Mouse (Mus musculus) midbrain, embryonic 12.5 days (tissue): Measurements from ENCODE around the gene Plppr3. TPM values are rescaled to one million over a fixed set of nuclear protein-coding genes. Genes with fewer than 3 reads are reported as not detected.

Experiments
- ATAC-seq: fragments of 200-750 bp; cut with Nextera tagmentation; 2 replicates; pipeline ENCODE4 v1.8.0; 2017; ENCODE audit warnings: low read depth, moderate TSS enrichment, moderate library complexity; ENCODE audit not compliant: low FRiP score
- H3K27ac ChIP-seq: fragments of 300-500 bp; sonication (generic); replicated peaks from 2 replicates; pipeline ENCODE4 v1.5.1; 2016; ENCODE audit warnings: mild to moderate bottlenecking
- H3K27me3 ChIP-seq: fragments of 300-500 bp; sonication (generic); 2 replicates; pipeline ENCODE4 v1.6.1; 2016; ENCODE audit warnings: mild to moderate bottlenecking
- H3K36me3 ChIP-seq: fragments of 300-500 bp; sonication (generic); 2 replicates; pipeline ENCODE4 v1.6.1; 2016
- H3K4me1 ChIP-seq: fragments of 300-500 bp; sonication (generic); 2 replicates; pipeline ENCODE4 v1.6.1; 2016
- H3K4me2 ChIP-seq: fragments of 300-500 bp; sonication (generic); replicated peaks from 2 replicates; pipeline ENCODE4 v1.6.1; 2016; ENCODE audit warnings: mild to moderate bottlenecking, moderate library complexity
- H3K4me3 ChIP-seq: fragments of 300-500 bp; sonication (generic); 2 replicates; pipeline ENCODE4 v1.5.1; 2016; ENCODE audit warnings: mild to moderate bottlenecking
- H3K9ac ChIP-seq: fragments of 300-500 bp; sonication (generic); replicated peaks from 2 replicates; pipeline ENCODE4 v1.6.1; 2016; ENCODE audit warnings: mild to moderate bottlenecking, moderate library complexity
- H3K9me3 ChIP-seq: fragments of 300-500 bp; sonication (generic); 2 replicates; pipeline ENCODE4 v1.6.1; 2016; ENCODE audit warnings: mild to moderate bottlenecking
- WGBS: fragments of 180-500 bp; shearing (Covaris S2); methylation state at CpG from one replicate; pipeline ENCODE4 v1.1.7; 2016; 5-methylcytosine and 5-hydroxymethylcytosine counted together
- polyA plus RNA-seq: library from polyadenylated mRNA; unstranded; fragments of >200 nt; fragmentation: Nextera tagmentation; extraction: Ambion mirVana; gene quantifications from 2 replicates; pipeline ENCODE4 v1.2.1, GENCODE M21; 2016

Plppr3 gene
- polyA plus RNA-seq, 1 experiment from 2014 or later = 296 TPM

DNA sequence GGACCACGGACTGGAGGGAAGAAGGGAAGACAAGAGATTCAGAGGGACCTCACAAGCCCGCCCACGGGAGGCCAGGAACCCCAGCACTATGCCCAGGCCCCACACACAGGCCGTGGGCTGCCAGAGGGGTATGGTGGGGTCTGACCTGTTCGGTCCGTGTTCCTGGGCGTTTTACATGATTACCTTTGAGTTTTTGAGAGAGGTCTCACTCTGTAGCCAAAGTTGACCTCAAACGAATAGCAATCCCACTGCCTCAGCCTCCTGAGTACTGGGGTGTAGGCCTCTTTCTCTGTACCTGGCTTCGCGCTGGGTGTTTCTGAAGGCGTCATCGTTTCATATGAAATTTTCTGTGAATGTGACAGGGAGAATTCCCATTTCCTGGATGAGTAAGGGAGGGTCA lies 52.7 kb downstream of the Plppr3 start:
- 88% methylated on average over 12 of the region's 12 CpGs for WGBS
- Histone ChIP-seq H3K9me3 (no peaks in the 10 kb centered on the region), H3K9ac (no peak overlapping the region), H3K4me2 (no peak overlapping the region), H3K27me3 (no peaks in the 10 kb centered on the region), H3K27ac (0 out of 2 replicates have a peak overlapping the region, but pooled peaks have one; percentile 15), H3K4me3 (no peak overlapping the region), H3K36me3 (peaks cover 33% of the 10 kb centered on the region), H3K4me1 (peaks cover 14% of the 10 kb centered on the region)
- no peak for ATAC-seq

DNA sequence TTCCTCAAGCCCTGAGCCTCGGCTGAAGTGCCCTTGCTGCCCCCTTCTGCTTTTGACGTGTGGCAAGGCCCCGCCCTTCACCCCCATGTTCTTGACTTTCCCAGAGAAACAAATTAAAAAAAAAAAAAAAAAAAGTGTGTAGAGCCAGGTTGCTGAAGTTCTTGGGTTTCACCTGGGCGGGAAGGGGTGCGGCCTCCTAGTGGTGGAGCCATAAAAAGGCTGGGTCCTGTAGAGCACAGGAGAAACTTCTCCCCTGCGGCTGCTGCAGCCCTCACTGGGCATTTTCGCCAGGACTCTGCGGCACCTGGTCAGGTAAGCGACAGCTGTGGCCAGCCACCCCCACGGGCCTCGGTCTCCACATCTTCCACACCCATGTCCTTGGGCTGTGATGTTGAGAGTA lies 53.7 kb downstream of the Plppr3 start, which contains the start of gene Misp:
Misp (plus strand) TSS at position 208 of the 400 bp plus-strand sequence.
- Histone ChIP-seq H3K4me1 (peaks cover 14% of the 10 kb centered on the region), H3K36me3 (peaks cover 43% of the 10 kb centered on the region), H3K4me2 (no peak within 1 kb of the TSS), H3K9me3 (no peaks in the 10 kb centered on the region), H3K27ac (0 out of 2 replicates have a peak within 1 kb of the TSS, but pooled peaks have one; percentile 15), H3K27me3 (no peaks in the 10 kb centered on the region), H3K4me3 (no peak within 1 kb of the TSS), H3K9ac (no peak within 1 kb of the TSS)
- WGBS = 74% methylated on average over 11 of the region's 11 CpGs
- ATAC-seq = no peak

DNA sequence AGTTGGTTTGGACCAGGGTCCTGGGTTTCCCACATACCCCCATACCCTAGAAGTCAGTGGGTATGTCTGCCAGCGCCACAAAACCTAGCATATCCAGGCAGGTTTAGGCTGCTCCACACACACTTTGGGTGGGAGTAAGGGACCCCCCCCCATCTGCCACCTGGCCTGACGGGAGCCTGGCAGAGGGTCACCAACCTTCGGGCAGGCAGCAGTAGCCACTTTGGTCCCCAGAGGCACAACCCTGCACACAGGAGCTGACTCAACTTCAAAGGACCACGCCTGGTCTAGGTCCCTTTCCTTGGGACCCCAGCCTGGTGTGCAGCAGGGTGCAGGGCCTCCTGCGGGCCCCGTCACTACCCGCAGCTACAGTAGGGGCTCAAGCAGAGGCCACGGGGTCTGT lies 54.2 kb downstream of the Plppr3 start:
- Histone ChIP-seq H3K4me2 (no peak overlapping the region), H3K36me3 (peaks cover 48% of the 10 kb centered on the region)

GRCm38 (mm10) chr10:79819606-79820005 lies 54.8 kb downstream of the Plppr3 start:
- Histone ChIP-seq H3K27me3 (no peaks in the 10 kb centered on the region), H3K36me3 (peaks cover 54% of the 10 kb centered on the region), H3K4me2 (no peak overlapping the region), H3K27ac (no peak overlapping the region), H3K9me3 (no peaks in the 10 kb centered on the region), H3K4me1 (peaks cover 14% of the 10 kb centered on the region), H3K9ac (no peak overlapping the region), H3K4me3 (no peak overlapping the region)
- no peak for ATAC-seq
- 94% methylated on average over 17 of the region's 17 CpGs for WGBS

More for the DNA sequence above, 54.2 kb downstream of the Plppr3 start:
- H3K27me3 ChIP-seq = no peaks in the 10 kb centered on the region
- no peak overlapping the region for H3K27ac ChIP-seq
- 87% methylated on average over 8 of the region's 8 CpGs for WGBS
- H3K4me1 ChIP-seq = peaks cover 14% of the 10 kb centered on the region
- no peak overlapping the region for H3K9ac ChIP-seq
- no peak for ATAC-seq
- H3K9me3 ChIP-seq = no peaks in the 10 kb centered on the region
- no peak overlapping the region for H3K4me3 ChIP-seq

GRCm38 (mm10) chr10:79818225-79818624 lies 56.2 kb downstream of the Plppr3 start:
- ATAC-seq = no peak
- peaks cover 14% of the 10 kb centered on the region for H3K4me1 ChIP-seq
- H3K9ac ChIP-seq = 0 out of 2 replicates have a peak overlapping the region, but pooled peaks have one; percentile 17
- no peak overlapping the region for H3K4me2 ChIP-seq
- H3K9me3 ChIP-seq = no peaks in the 10 kb centered on the region
- WGBS = 63% methylated on average over 4 of the region's 4 CpGs
- H3K27ac ChIP-seq = 0 out of 2 replicates have a peak overlapping the region, but pooled peaks have one; percentile 8
- no peak overlapping the region for H3K4me3 ChIP-seq
- no peaks in the 10 kb centered on the region for H3K27me3 ChIP-seq
- H3K36me3 ChIP-seq = peaks cover 54% of the 10 kb centered on the region

DNA sequence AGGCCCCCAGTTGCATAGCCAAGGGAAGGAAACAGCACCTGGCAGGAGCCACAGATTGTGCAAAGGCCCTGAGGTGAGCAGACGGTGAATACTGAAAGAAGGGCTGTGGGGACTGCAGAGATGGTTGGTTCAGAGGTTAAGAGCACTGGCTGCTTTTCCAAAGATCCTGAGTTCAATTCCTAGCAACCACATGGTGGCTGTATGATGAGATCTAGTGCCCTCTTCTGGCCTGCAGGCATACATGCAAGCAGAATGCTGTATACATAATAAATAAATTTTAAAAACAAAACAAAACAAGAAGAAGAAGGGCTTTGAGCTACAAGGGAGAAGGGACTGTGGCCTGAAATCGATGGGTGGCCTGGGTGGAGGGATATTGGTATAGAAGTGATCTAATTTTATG lies 57.3 kb downstream of the Plppr3 start:
- H3K4me3 ChIP-seq = no peak overlapping the region
- no peak overlapping the region for H3K27ac ChIP-seq
- 80% methylated on average over 2 of the region's 2 CpGs for WGBS
- peaks cover 60% of the 10 kb centered on the region for H3K36me3 ChIP-seq
- ATAC-seq = no peak
- H3K9me3 ChIP-seq = no peaks in the 10 kb centered on the region
- no peaks in the 10 kb centered on the region for H3K27me3 ChIP-seq
- H3K9ac ChIP-seq = no peak overlapping the region
- H3K4me1 ChIP-seq = peaks cover 8% of the 10 kb centered on the region; the same call in 1 of the 2 replicates
- no peak overlapping the region for H3K4me2 ChIP-seq

- H3K9ac ChIP-seq = no peak overlapping the region
- no peaks in the 10 kb centered on the region for H3K9me3 ChIP-seq
- no peak for ATAC-seq
- WGBS = 89% methylated on average over 12 of the region's 12 CpGs
- H3K27ac ChIP-seq = no peak overlapping the region
- 0 out of 2 replicates have a peak, but pooled peaks cover 5% of the 10 kb centered on the region for H3K4me1 ChIP-seq
- H3K4me3 ChIP-seq = no peak overlapping the region
- H3K27me3 ChIP-seq = no peaks in the 10 kb centered on the region
- H3K36me3 ChIP-seq = peaks cover 70% of the 10 kb centered on the region
- H3K4me2 ChIP-seq = no peak overlapping the region
Measured at GRCm38 (mm10) chr10:79815671-79816494, 58.6 kb downstream of the Plppr3 start.

- H3K9me3 ChIP-seq = no peaks in the 10 kb centered on the region
- no peak overlapping the region for H3K4me2 ChIP-seq
- H3K4me1 ChIP-seq = 0 out of 2 replicates have a peak, but pooled peaks cover 5% of the 10 kb centered on the region
- 81% methylated on average over 5 of the region's 5 CpGs for WGBS
- H3K27ac ChIP-seq = 0 out of 2 replicates have a peak overlapping the region, but pooled peaks have one; percentile 58
- H3K36me3 ChIP-seq = peaks cover 70% of the 10 kb centered on the region
- no peak overlapping the region for H3K9ac ChIP-seq
- no peak overlapping the region for H3K4me3 ChIP-seq
- no peak for ATAC-seq
- no peaks in the 10 kb centered on the region for H3K27me3 ChIP-seq
Measured at GRCm38 (mm10) chr10:79814271-79814842, 60.1 kb downstream of the Plppr3 start.

DNA sequence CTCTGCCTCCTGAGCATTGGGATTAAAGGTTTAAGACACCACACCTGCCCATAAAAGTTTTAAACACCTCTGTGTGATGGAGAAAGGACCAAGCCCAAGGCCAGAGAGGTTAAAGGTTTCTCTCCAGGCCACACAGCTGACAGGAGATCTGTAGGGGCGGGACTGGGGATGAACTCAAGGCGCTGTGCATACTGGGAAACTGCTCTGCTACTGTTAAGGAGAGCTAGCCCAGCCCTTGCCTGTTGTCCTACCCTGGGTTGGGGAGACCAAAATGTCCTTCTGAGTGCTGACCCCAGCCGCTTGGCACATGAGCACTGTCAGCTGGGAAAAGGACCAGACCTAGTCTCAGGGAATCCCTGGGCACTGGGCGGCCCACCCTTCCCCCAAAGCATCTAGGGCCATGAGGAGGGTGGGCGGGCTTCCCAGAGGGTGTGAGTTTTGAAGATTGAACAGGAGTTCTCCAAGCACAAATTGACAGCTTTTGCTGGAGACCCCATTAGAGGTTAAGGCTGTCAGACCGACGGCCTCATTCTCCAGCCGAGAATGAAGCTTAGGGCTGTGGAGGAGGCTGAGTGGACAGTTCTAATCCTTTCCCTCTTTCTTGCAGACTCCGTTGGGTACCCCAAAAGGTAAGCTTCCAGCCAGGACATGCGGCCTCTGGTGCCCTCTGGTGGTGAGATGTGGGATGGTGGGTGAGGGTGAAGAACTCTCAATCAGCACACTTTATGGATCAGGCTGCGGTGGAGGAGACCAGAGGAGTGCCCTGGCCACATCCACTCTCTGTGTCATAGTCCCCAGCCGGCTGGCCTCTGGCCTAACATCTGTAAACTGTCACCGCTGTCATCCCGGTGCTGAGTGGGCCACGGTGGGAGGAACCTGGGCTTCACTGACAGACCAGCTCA lies 62.4 kb downstream of the Plppr3 start:
- WGBS = 30% methylated on average over 15 of the region's 15 CpGs

More for the DNA sequence above, 62.4 kb downstream of the Plppr3 start:
- H3K4me1 ChIP-seq = peaks cover 8% of the 10 kb centered on the region
- H3K9me3 ChIP-seq = no peaks in the 10 kb centered on the region
- H3K4me2 ChIP-seq = no peak overlapping the region
- H3K27ac ChIP-seq = peak overlapping the region; percentile 68
- no peaks in the 10 kb centered on the region for H3K27me3 ChIP-seq
- no peak overlapping the region for H3K9ac ChIP-seq
- 0 out of 2 replicates have a peak, but pooled peaks have one; percentile 21 for ATAC-seq
- H3K4me3 ChIP-seq = no peak overlapping the region
- peaks cover 78% of the 10 kb centered on the region for H3K36me3 ChIP-seq
